Mouse (Mus musculus) 3T3-L1 (cell line): Measurements from ENCODE around the gene Gm13697.

Experiments used
- DNase-seq: peaks from one replicate; pipeline ENCODE4 v3.0.0-alpha.2; 2015; ENCODE audit warnings: low read depth, low spot score

Gm13697 gene

DNA sequence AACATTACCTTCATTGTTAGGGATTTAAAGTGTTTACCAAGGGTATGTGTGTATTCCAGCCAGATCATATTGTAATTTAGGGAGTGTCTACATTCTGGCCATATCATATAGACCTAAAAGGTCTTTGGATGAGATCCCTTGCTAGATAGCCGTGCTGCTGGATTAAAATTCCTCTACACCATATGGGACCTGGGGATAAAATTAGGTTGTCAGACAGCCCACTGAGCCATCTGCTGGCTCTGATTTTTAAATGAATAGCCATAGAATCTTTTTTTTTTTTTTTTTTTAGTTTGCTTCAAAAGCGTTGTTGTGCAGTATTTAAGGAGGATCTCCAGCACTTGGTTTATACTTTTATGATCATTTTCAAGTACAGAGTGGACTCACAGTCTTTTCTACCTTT, 48.0 kb downstream of the Gm13697 start:
- DNase-seq, result no peak

DNA sequence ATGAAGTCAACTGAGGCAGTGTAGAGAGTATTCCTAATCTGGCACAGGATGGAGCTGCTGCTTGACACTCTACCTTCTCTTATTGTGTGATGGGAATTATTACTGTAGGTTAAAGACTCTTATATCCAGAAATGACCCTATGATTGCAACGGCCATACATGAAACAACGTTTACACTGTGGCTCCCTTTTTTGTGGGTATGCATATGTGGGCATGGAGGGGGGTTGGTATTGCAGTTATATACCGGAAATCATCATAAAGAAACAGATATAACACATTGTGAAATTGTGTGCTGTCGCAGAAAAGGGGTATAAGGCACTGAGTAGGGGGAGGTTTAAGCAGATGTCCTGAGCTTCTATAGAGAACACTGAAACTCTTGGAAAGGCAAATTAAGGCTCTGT, 51.5 kb downstream of the Gm13697 start:
- DNase-seq, result no peak
